Comparison of ENCODE assay signal across 8 mouse cellular contexts in genomic region chr9:15169714-15170113, GRCm38 (mm10). TPM values are rescaled to one million over a fixed set of nuclear protein-coding genes. Genes with fewer than 3 reads are reported as not detected.
DNase-seq lines count a peak whose midpoint lies in the region; ATAC-seq and TF ChIP-seq lines count a peak whose summit lies in the region.

No protein-coding gene starts in this region.

- H3K9me3 ChIP-seq in kidney, embryonic 15.5 days (replicated peaks), result no peaks in the 10 kb centered on the region
- no peaks in the 10 kb centered on the region for H3K9me3 ChIP-seq in heart, embryonic 12.5 days (replicated peaks)
- H3K9me3 ChIP-seq in stomach, postnatal 0 days (ENCODE audit: control insufficient read depth, low read length), result no peaks in the 10 kb centered on the region

- no peak overlapping the region for H3K9ac ChIP-seq in kidney, embryonic 15.5 days
- H3K9ac ChIP-seq in heart, embryonic 12.5 days, result no peak overlapping the region
- H3K9ac ChIP-seq in stomach, postnatal 0 days (ENCODE audit: low read length), result no peak overlapping the region

- H3K27me3 ChIP-seq in kidney, embryonic 15.5 days, result no peaks in the 10 kb centered on the region
- H3K27me3 ChIP-seq in heart, embryonic 12.5 days (replicated peaks), result no peaks in the 10 kb centered on the region
- no peaks in the 10 kb centered on the region for H3K27me3 ChIP-seq in stomach, postnatal 0 days (ENCODE audit: control insufficient read depth, insufficient read depth, low read length)

- no peak overlapping the region for H3K4me2 ChIP-seq in kidney, embryonic 15.5 days
- H3K4me2 ChIP-seq in heart, embryonic 12.5 days, result no peak overlapping the region; the same call in 1 of the 2 replicates
- no peak overlapping the region for H3K4me2 ChIP-seq in stomach, postnatal 0 days (replicated peaks; ENCODE audit: low read depth)

- H3K4me1 ChIP-seq in kidney, embryonic 15.5 days, result no peaks in the 10 kb centered on the region
- peaks cover 6% of the 10 kb centered on the region; the same call in 1 of the 2 replicates for H3K4me1 ChIP-seq in heart, embryonic 12.5 days (replicated peaks)
- H3K4me1 ChIP-seq in stomach, postnatal 0 days (replicated peaks; ENCODE audit: control insufficient read depth, insufficient read depth), result no peaks in the 10 kb centered on the region

- 79% methylated on average over 1 of the region's 1 CpGs for WGBS in kidney, embryonic 15.5 days
- WGBS in heart, embryonic 12.5 days, result 42% methylated on average over 1 of the region's 1 CpGs
- 50% methylated on average over 1 of the region's 1 CpGs for WGBS in stomach, postnatal 0 days

- TF ChIP-seq EP300 in stomach, postnatal 0 days (optimal IDR thresholded peaks at IDR 0.05), result no peak

- 0 out of 2 replicates have a peak, but pooled peaks have one; percentile 49 for ATAC-seq in kidney, embryonic 15.5 days (replicated peaks; ENCODE audit: low FRiP score)
- peak; percentile 63; the same call in 1 of the 2 replicates for ATAC-seq in heart, embryonic 12.5 days (ENCODE audit: insufficient number of reproducible peaks, low FRiP score)
- no peak for ATAC-seq in stomach, postnatal 0 days (ENCODE audit: low FRiP score, low TSS enrichment)

- DNase-seq in kidney, postnatal 25 days, result no peak
- peak; percentile 29 for DNase-seq in right cerebral cortex, postnatal 10 days (ENCODE audit: low spot score in 2 of 2)
- DNase-seq in right cerebral cortex, postnatal 14 days, result no peak
- no peak for DNase-seq in stomach, postnatal 0 days (ENCODE audit: low spot score)
- no peak for DNase-seq in urinary bladder, adult 2 months (ENCODE audit: low spot score)
- no peak for DNase-seq in cerebellum, adult 9-11 months

- H3K4me3 ChIP-seq in kidney, embryonic 15.5 days (replicated peaks), result no peak overlapping the region
- no peak overlapping the region for H3K4me3 ChIP-seq in heart, embryonic 12.5 days
- no peak overlapping the region for H3K4me3 ChIP-seq in stomach, postnatal 0 days (ENCODE audit: low read depth, low read length)

- peak; percentile 74 for TF ChIP-seq CTCF in stomach, postnatal 0 days (IDR thresholded peaks at IDR 0.05; ENCODE audit: low read depth)

- H3K27ac ChIP-seq in kidney, embryonic 15.5 days, result no peak overlapping the region
- H3K27ac ChIP-seq in heart, embryonic 12.5 days (ENCODE audit: poor library complexity, severe bottlenecking), result no peak overlapping the region
- H3K27ac ChIP-seq in stomach, postnatal 0 days (replicated peaks), result no peak overlapping the region

- no peaks in the 10 kb centered on the region for H3K36me3 ChIP-seq in kidney, embryonic 15.5 days
- H3K36me3 ChIP-seq in heart, embryonic 12.5 days, result no peaks in the 10 kb centered on the region
- no peaks in the 10 kb centered on the region for H3K36me3 ChIP-seq in stomach, postnatal 0 days (ENCODE audit: control insufficient read depth, insufficient read depth, low read length)

RNA-seq across cellular contexts. Expression of gene Hephl1, which starts 57.8 kb away (rescaled TPM):
- polyA plus RNA-seq in kidney, embryonic 15.5 days (2015; fragmentation: Nextera tagmentation; extraction: Ambion mirVana), result 0.05 TPM in 1 of 2 replicates, not detected in the other
- polyA plus RNA-seq in heart, embryonic 12.5 days (2016; fragmentation: Nextera tagmentation; extraction: Ambion mirVana), result not detected in 2 replicates
- not detected in 2 replicates for polyA plus RNA-seq in stomach, postnatal 0 days (2015; fragmentation: Nextera tagmentation; extraction: Ambion mirVana)
- 0.01 and 0.07 TPM in 2 replicates for polyA plus RNA-seq in urinary bladder, adult 2 months (2012; rRNA removed)

Comparison
In these comparisons a context has a peak if more than half of its experiments do, and no peak if none do; other contexts are left out.
1. DNase-seq: peak in right cerebral cortex, postnatal 10 days (2 of 2); none in kidney, postnatal 25 days (0 of 2), right cerebral cortex, postnatal 14 days (single experiment), stomach, postnatal 0 days (single experiment), urinary bladder, adult 2 months (single experiment) and cerebellum, adult 9-11 months (single experiment).